Mouse (Mus musculus): ENCODE results near the gene Lag3. TPM values are rescaled to one million over a fixed set of nuclear protein-coding genes. Genes with fewer than 3 reads are reported as not detected.

Lag3 gene
- polyA plus RNA-seq (2014; fragmentation: Nextera tagmentation; extraction: Ambion mirVana), result 0.35 and 0.64 TPM in 2 replicates

GRCm38 (mm10) chr6:124911533-124912218 lies at the start of gene Lag3:
Lag3 (minus strand) TSS chr6:124911705.
- H3K9me3 ChIP-seq (ENCODE audit: control insufficient read depth, low read length), result no peaks in the 10 kb centered on the region
- H3K27ac ChIP-seq (ENCODE audit: low read depth, low read length), result no peak within 1 kb of the TSS
- DNase-seq (ENCODE audit: low spot score), result no peak
- peaks cover 20% of the 10 kb centered on the region for H3K4me1 ChIP-seq (replicated peaks; ENCODE audit: control insufficient read depth, insufficient read depth, low read length)
- no peak for ATAC-seq (replicated peaks; ENCODE audit: low FRiP score)
- H3K36me3 ChIP-seq (ENCODE audit: control insufficient read depth, insufficient read depth, low read length), result peaks cover 2% of the 10 kb centered on the region; the same call in 1 of the 2 replicates
- H3K4me2 ChIP-seq, result peak within 1 kb of the TSS; percentile 20; the same call in 1 of the 2 replicates
- H3K4me3 ChIP-seq (ENCODE audit: low read depth, low read length), result no peak within 1 kb of the TSS
- no peak within 1 kb of the TSS for H3K9ac ChIP-seq (ENCODE audit: low read depth, low read length)
- H3K27me3 ChIP-seq (replicated peaks; ENCODE audit: control insufficient read depth, insufficient read depth, low read length), result peaks cover 62% of the 10 kb centered on the region
- WGBS, result 25% methylated on average over 13 of the region's 13 CpGs

GRCm38 (mm10) chr6:124961021-124961420 lies 49.5 kb upstream of the Lag3 start:
- no peaks in the 10 kb centered on the region for H3K27me3 ChIP-seq (replicated peaks; ENCODE audit: control insufficient read depth, insufficient read depth, low read length)
- H3K36me3 ChIP-seq (ENCODE audit: control insufficient read depth, insufficient read depth, low read length), result peaks cover 35% of the 10 kb centered on the region
- no peaks in the 10 kb centered on the region for H3K9me3 ChIP-seq (ENCODE audit: control insufficient read depth, low read length)
- H3K9ac ChIP-seq (ENCODE audit: low read depth, low read length), result no peak overlapping the region
- 91% methylated on average over 12 of the region's 12 CpGs for WGBS
- ATAC-seq (replicated peaks; ENCODE audit: low FRiP score), result no peak
- H3K4me1 ChIP-seq (replicated peaks; ENCODE audit: control insufficient read depth, insufficient read depth, low read length), result peaks cover 9% of the 10 kb centered on the region
- no peak overlapping the region for H3K4me2 ChIP-seq
- DNase-seq (ENCODE audit: low spot score), result no peak
- H3K4me3 ChIP-seq (ENCODE audit: low read depth, low read length), result no peak overlapping the region
- H3K27ac ChIP-seq (ENCODE audit: low read depth, low read length), result no peak overlapping the region

GRCm38 (mm10) chr6:124959960-124960359 lies 48.5 kb upstream of the Lag3 start:
- WGBS, result 93% methylated on average over 13 of the region's 13 CpGs
- H3K27ac ChIP-seq (ENCODE audit: low read depth, low read length), result no peak overlapping the region
- H3K36me3 ChIP-seq (ENCODE audit: control insufficient read depth, insufficient read depth, low read length), result peaks cover 37% of the 10 kb centered on the region

GRCm38 (mm10) chr6:124958127-124958526 lies 46.6 kb upstream of the Lag3 start:
- Histone ChIP-seq H3K9ac (ENCODE audit: low read depth, low read length) (no peak overlapping the region), H3K4me2 (no peak overlapping the region), H3K4me3 (ENCODE audit: low read depth, low read length) (no peak overlapping the region), H3K9me3 (ENCODE audit: control insufficient read depth, low read length) (no peaks in the 10 kb centered on the region), H3K27me3 (replicated peaks; ENCODE audit: control insufficient read depth, insufficient read depth, low read length) (no peaks in the 10 kb centered on the region), H3K36me3 (ENCODE audit: control insufficient read depth, insufficient read depth, low read length) (peaks cover 37% of the 10 kb centered on the region), H3K4me1 (replicated peaks; ENCODE audit: control insufficient read depth, insufficient read depth, low read length) (no peaks in the 10 kb centered on the region), H3K27ac (ENCODE audit: low read depth, low read length) (no peak overlapping the region)
- no peak for DNase-seq (ENCODE audit: low spot score)
- WGBS, result 89% methylated on average over 3 of the region's 3 CpGs
- ATAC-seq (replicated peaks; ENCODE audit: low FRiP score), result no peak

More at GRCm38 (mm10) chr6:124959960-124960359, 48.5 kb upstream of the Lag3 start:
- H3K9me3 ChIP-seq (ENCODE audit: control insufficient read depth, low read length), result no peaks in the 10 kb centered on the region
- no peak overlapping the region for H3K4me2 ChIP-seq
- no peak overlapping the region for H3K4me3 ChIP-seq (ENCODE audit: low read depth, low read length)
- no peaks in the 10 kb centered on the region for H3K27me3 ChIP-seq (replicated peaks; ENCODE audit: control insufficient read depth, insufficient read depth, low read length)
- no peak overlapping the region for H3K9ac ChIP-seq (ENCODE audit: low read depth, low read length)
- DNase-seq (ENCODE audit: low spot score) (no peak), ATAC-seq (replicated peaks; ENCODE audit: low FRiP score) (no peak)
- H3K4me1 ChIP-seq (replicated peaks; ENCODE audit: control insufficient read depth, insufficient read depth, low read length), result peaks cover 8% of the 10 kb centered on the region

GRCm38 (mm10) chr6:124955212-124955611 lies 43.7 kb upstream of the Lag3 start:
- ATAC-seq (replicated peaks; ENCODE audit: low FRiP score) (no peak), DNase-seq (ENCODE audit: low spot score) (no peak)
- Histone ChIP-seq H3K27ac (ENCODE audit: low read depth, low read length) (no peak overlapping the region), H3K9me3 (ENCODE audit: control insufficient read depth, low read length) (no peaks in the 10 kb centered on the region), H3K4me3 (ENCODE audit: low read depth, low read length) (no peak overlapping the region), H3K4me2 (no peak overlapping the region), H3K36me3 (ENCODE audit: control insufficient read depth, insufficient read depth, low read length) (peaks cover 25% of the 10 kb centered on the region), H3K9ac (ENCODE audit: low read depth, low read length) (no peak overlapping the region), H3K27me3 (replicated peaks; ENCODE audit: control insufficient read depth, insufficient read depth, low read length) (no peaks in the 10 kb centered on the region), H3K4me1 (replicated peaks; ENCODE audit: control insufficient read depth, insufficient read depth, low read length) (no peaks in the 10 kb centered on the region)
- 87% methylated on average over 4 of the region's 4 CpGs for WGBS

GRCm38 (mm10) chr6:124953991-124954715 lies 42.6 kb upstream of the Lag3 start:
- H3K27me3 ChIP-seq (replicated peaks; ENCODE audit: control insufficient read depth, insufficient read depth, low read length), result no peaks in the 10 kb centered on the region
- ATAC-seq (replicated peaks; ENCODE audit: low FRiP score) (no peak), DNase-seq (ENCODE audit: low spot score) (no peak)
- no peak overlapping the region for H3K4me3 ChIP-seq (ENCODE audit: low read depth, low read length)
- no peak overlapping the region for H3K9ac ChIP-seq (ENCODE audit: low read depth, low read length)
- H3K9me3 ChIP-seq (ENCODE audit: control insufficient read depth, low read length), result no peaks in the 10 kb centered on the region
- WGBS, result 89% methylated on average over 2 of the region's 2 CpGs
- H3K27ac ChIP-seq (ENCODE audit: low read depth, low read length), result no peak overlapping the region
- H3K4me2 ChIP-seq, result no peak overlapping the region
- H3K36me3 ChIP-seq (ENCODE audit: control insufficient read depth, insufficient read depth, low read length), result peaks cover 17% of the 10 kb centered on the region
- H3K4me1 ChIP-seq (replicated peaks; ENCODE audit: control insufficient read depth, insufficient read depth, low read length), result no peaks in the 10 kb centered on the region

- Histone ChIP-seq H3K9me3 (ENCODE audit: control insufficient read depth, low read length) (no peaks in the 10 kb centered on the region), H3K4me3 (ENCODE audit: low read depth, low read length) (no peak overlapping the region), H3K4me1 (replicated peaks; ENCODE audit: control insufficient read depth, insufficient read depth, low read length) (no peaks in the 10 kb centered on the region), H3K27ac (ENCODE audit: low read depth, low read length) (no peak overlapping the region), H3K36me3 (ENCODE audit: control insufficient read depth, insufficient read depth, low read length) (peaks cover 2% of the 10 kb centered on the region; the same call in 1 of the 2 replicates), H3K27me3 (replicated peaks; ENCODE audit: control insufficient read depth, insufficient read depth, low read length) (no peaks in the 10 kb centered on the region), H3K9ac (ENCODE audit: low read depth, low read length) (no peak overlapping the region), H3K4me2 (no peak overlapping the region)
- ATAC-seq (replicated peaks; ENCODE audit: low FRiP score), result no peak
- WGBS, result 79% methylated on average over 3 of the region's 3 CpGs
- DNase-seq (ENCODE audit: low spot score), result no peak
Observed at GRCm38 (mm10) chr6:124943526-124943925, 32.0 kb upstream of the Lag3 start.

- Histone ChIP-seq H3K4me3 (ENCODE audit: low read depth, low read length) (no peak overlapping the region), H3K9me3 (ENCODE audit: control insufficient read depth, low read length) (no peaks in the 10 kb centered on the region), H3K9ac (ENCODE audit: low read depth, low read length) (no peak overlapping the region), H3K4me1 (replicated peaks; ENCODE audit: control insufficient read depth, insufficient read depth, low read length) (no peaks in the 10 kb centered on the region), H3K27me3 (replicated peaks; ENCODE audit: control insufficient read depth, insufficient read depth, low read length) (no peaks in the 10 kb centered on the region), H3K4me2 (no peak overlapping the region), H3K36me3 (ENCODE audit: control insufficient read depth, insufficient read depth, low read length) (peaks cover 7% of the 10 kb centered on the region), H3K27ac (ENCODE audit: low read depth, low read length) (no peak overlapping the region)
- DNase-seq (ENCODE audit: low spot score), result no peak
- WGBS, result 94% methylated on average over 1 of the region's 1 CpGs
- no peak for ATAC-seq (replicated peaks; ENCODE audit: low FRiP score)
Observed at GRCm38 (mm10) chr6:124941679-124942078, 30.2 kb upstream of the Lag3 start.

Measured in liver, embryonic 11.5 days (tissue).